Mouse (Mus musculus) urinary bladder, postnatal 4 days (tissue): ENCODE results near the gene Capg.

Experiments
- DNase-seq, 2 experiments: peaks; one replicate each; pipeline ENCODE4 v3.0.0; 2021 to 2022; ENCODE audit warnings: low spot score in 2 of 2

Capg gene

GRCm38 (mm10) chr6:72544283-72544987, at the start of gene Capg:
Gene Capg, plus strand, starts transcription at chr6:72544391.
- peak in 1 of 2 experiments; percentile 55 for DNase-seq

- no peak for DNase-seq
Observed at GRCm38 (mm10) chr6:72498950-72499349, 45.2 kb upstream of the Capg start.

- DNase-seq: no peak
Observed at GRCm38 (mm10) chr6:72503309-72503708, 40.9 kb upstream of the Capg start.

- no peak for DNase-seq
Observed at GRCm38 (mm10) chr6:72503939-72504338, 40.3 kb upstream of the Capg start.

- no peak for DNase-seq
Observed at GRCm38 (mm10) chr6:72506104-72506503, 38.1 kb upstream of the Capg start.

GRCm38 (mm10) chr6:72508596-72508995, 35.6 kb upstream of the Capg start:
- DNase-seq: no peak

- DNase-seq: no peak
Observed at GRCm38 (mm10) chr6:72509872-72510435, 34.2 kb upstream of the Capg start.

- no peak for DNase-seq
Observed at GRCm38 (mm10) chr6:72510686-72511421, 33.3 kb upstream of the Capg start.

GRCm38 (mm10) chr6:72512386-72513070, 31.7 kb upstream of the Capg start:
- peak; percentile 82 for DNase-seq

GRCm38 (mm10) chr6:72513071-72513440, 31.1 kb upstream of the Capg start:
- DNase-seq: no peak

GRCm38 (mm10) chr6:72515644-72516043, 28.5 kb upstream of the Capg start:
- DNase-seq: no peak

GRCm38 (mm10) chr6:72518842-72519241, 25.3 kb upstream of the Capg start:
- DNase-seq: no peak

GRCm38 (mm10) chr6:72519303-72519702, 24.9 kb upstream of the Capg start:
- DNase-seq: no peak

- no peak for DNase-seq
Observed at GRCm38 (mm10) chr6:72519892-72520663, 24.1 kb upstream of the Capg start.

GRCm38 (mm10) chr6:72520904-72521303, 23.3 kb upstream of the Capg start:
- DNase-seq: no peak

GRCm38 (mm10) chr6:72521607-72522006, 22.6 kb upstream of the Capg start, which contains the start of gene Sh2d6:
Gene Sh2d6, minus strand, starts transcription at chr6:72521707.
- no peak for DNase-seq

- DNase-seq: no peak
Observed at GRCm38 (mm10) chr6:72522288-72522687, 21.9 kb upstream of the Capg start.

GRCm38 (mm10) chr6:72523222-72523621, 21.0 kb upstream of the Capg start:
- no peak for DNase-seq

GRCm38 (mm10) chr6:72524160-72524559, 20.0 kb upstream of the Capg start:
- DNase-seq: no peak

GRCm38 (mm10) chr6:72527070-72527469, 17.1 kb upstream of the Capg start:
- no peak for DNase-seq

GRCm38 (mm10) chr6:72528410-72529151, 15.6 kb upstream of the Capg start:
- no peak for DNase-seq
